Mouse (Mus musculus) liver, embryonic 13.5 days (tissue): ENCODE data around the gene Prrx1. TPM values are rescaled to one million over a fixed set of nuclear protein-coding genes. Genes with fewer than 3 reads are reported as not detected.

Source experiments
- ATAC-seq: fragments of 200-750 bp; cut with Nextera tagmentation; 2 replicates; pipeline ENCODE4 v1.8.0; 2017; ENCODE audit warnings: low read depth, mild to moderate bottlenecking, moderate number of reproducible peaks, moderate library complexity
- DNase-seq: peaks from one replicate; pipeline ENCODE4 v3.0.0; 2022
- H3K27ac ChIP-seq: fragments of 300-500 bp; sonication (generic); 2 replicates; pipeline ENCODE4 v1.5.1; 2015; ENCODE audit warnings: moderate library complexity, mild to moderate bottlenecking, inconsistent platforms
- H3K27me3 ChIP-seq: fragments of 300-500 bp; sonication (generic); 2 replicates; pipeline ENCODE4 v1.6.1; 2015; ENCODE audit warnings: mild to moderate bottlenecking, inconsistent platforms
- H3K36me3 ChIP-seq: fragments of 300-500 bp; sonication (generic); 2 replicates; pipeline ENCODE4 v1.6.1; 2015; ENCODE audit warnings: mild to moderate bottlenecking, inconsistent platforms
- H3K4me1 ChIP-seq: fragments of 300-500 bp; sonication (generic); replicated peaks from 2 replicates; pipeline ENCODE4 v1.6.1; 2015; ENCODE audit warnings: inconsistent platforms
- H3K4me2 ChIP-seq: fragments of 300-500 bp; sonication (generic); 2 replicates; pipeline ENCODE4 v1.6.1; 2015; ENCODE audit warnings: inconsistent platforms, mild to moderate bottlenecking, moderate library complexity
- H3K4me3 ChIP-seq: fragments of 300-500 bp; sonication (generic); replicated peaks from 2 replicates; pipeline ENCODE4 v1.5.1; 2015; ENCODE audit warnings: mild to moderate bottlenecking, inconsistent platforms
- H3K9ac ChIP-seq: fragments of 300-500 bp; sonication (generic); 2 replicates; pipeline ENCODE4 v1.6.1; 2015; ENCODE audit warnings: mild to moderate bottlenecking, inconsistent platforms
- H3K9me3 ChIP-seq: fragments of 300-500 bp; sonication (generic); replicated peaks from 2 replicates; pipeline ENCODE4 v1.6.1; 2016; ENCODE audit warnings: inconsistent platforms
- WGBS: fragments of 180-500 bp; shearing (Covaris S2); methylation state at CpG from one replicate; pipeline ENCODE4 v1.1.7; 2015; ENCODE audit not compliant: insufficient replicate concordance; 5-methylcytosine and 5-hydroxymethylcytosine counted together
- polyA plus RNA-seq: library from polyadenylated mRNA; unstranded; fragments of >200 nt; fragmentation: Nextera tagmentation; extraction: Ambion mirVana; gene quantifications from 2 replicates; pipeline ENCODE4 v1.2.1, GENCODE M21; 2015

Prrx1 gene
- polyA plus RNA-seq: 0.25 and 0.48 TPM in 2 replicates

DNA sequence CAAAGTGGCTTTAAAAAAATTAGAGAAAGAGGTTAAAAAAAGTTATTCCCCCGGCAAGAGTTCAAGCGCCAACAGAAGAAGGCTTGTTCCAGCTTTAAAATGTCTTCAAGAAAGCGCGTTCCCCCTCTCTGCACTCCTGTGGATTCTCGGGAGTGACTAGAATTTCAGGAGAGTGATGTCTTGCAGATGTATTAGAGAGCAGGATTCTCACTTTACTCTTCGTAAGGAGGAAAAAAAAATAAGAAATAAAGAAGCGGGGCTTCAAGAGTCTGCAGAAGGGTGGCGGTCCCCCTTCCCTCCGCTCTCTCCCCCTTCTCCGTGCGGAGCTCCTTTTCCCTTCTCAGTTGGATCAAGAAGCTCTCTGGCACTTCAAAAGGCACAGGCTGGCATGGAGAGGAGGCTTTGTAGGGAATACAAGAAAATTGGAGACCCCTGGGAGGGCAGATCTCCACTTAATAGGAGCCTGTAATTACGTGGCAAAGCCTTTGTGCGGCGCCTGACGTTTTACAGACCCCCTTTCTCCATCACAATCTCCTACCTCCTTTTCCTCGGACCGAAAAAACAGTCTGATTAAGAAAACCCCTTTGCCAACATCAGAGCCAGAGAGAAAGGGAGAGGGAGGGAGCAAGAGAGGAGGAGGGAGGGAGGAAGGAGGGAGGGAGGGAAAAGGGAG, at the start of gene Prrx1:
TSS of gene Prrx1 (minus strand) at position 610 of the 673 bp plus-strand sequence.
- ATAC-seq (no peak), DNase-seq (no peak)
- 2% methylated on average over 17 of the region's 17 CpGs for WGBS
- Histone ChIP-seq H3K9ac (no peak within 1 kb of the TSS), H3K27ac (no peak within 1 kb of the TSS), H3K4me3 (peak within 1 kb of the TSS; percentile 46), H3K4me2 (peak within 1 kb of the TSS; percentile 59), H3K27me3 (peaks cover 84% of the 10 kb centered on the region), H3K9me3 (no peaks in the 10 kb centered on the region), H3K36me3 (no peaks in the 10 kb centered on the region), H3K4me1 (no peaks in the 10 kb centered on the region)

DNA sequence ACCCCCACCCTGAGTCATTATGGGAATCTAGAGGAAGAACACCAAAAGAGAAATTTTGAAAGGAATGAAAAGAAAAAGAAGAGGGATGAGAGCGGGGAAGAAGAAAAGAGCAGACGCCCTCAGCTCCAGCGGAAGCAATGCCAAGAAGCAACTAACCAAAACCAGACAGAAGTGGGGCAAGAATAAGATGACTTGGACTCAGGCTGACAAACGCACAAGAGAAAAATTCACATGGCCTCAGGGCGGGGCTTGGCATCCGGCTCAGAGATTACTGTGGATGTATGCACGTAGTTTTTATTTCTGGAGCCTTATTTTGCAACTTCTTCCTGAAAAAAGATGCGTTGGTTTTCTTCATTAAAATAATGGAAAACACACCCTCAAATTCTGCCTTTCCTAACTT, 48.7 kb upstream of the Prrx1 start:
- WGBS: 59% methylated on average over 8 of the region's 8 CpGs
- Histone ChIP-seq H3K27me3 (no peaks in the 10 kb centered on the region), H3K36me3 (no peaks in the 10 kb centered on the region), H3K4me2 (no peak overlapping the region), H3K4me1 (no peaks in the 10 kb centered on the region), H3K27ac (no peak overlapping the region), H3K4me3 (no peak overlapping the region), H3K9ac (no peak overlapping the region), H3K9me3 (no peaks in the 10 kb centered on the region)
- DNase-seq (no peak), ATAC-seq (no peak)

DNA sequence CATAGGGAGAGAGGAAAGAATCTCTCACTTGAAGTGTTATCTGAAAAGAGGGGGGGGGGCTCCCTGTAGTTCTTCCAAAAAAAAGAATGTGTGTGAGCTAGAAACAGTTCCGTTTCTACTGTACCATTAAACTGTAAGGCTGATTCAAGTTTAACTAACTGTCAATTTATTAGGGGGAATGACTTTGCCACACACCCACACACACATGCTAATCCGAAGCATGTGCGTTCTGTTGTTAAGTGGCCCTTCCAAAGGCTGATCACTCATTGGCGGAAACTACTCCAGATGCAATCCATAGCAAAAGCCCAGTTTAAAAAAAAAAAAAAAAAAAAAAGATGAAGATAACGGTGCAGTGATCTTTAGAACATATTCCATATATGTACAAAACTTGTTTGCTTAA, 47.9 kb upstream of the Prrx1 start:
- Histone ChIP-seq H3K4me3 (no peak overlapping the region), H3K36me3 (no peaks in the 10 kb centered on the region), H3K27me3 (no peaks in the 10 kb centered on the region), H3K4me2 (no peak overlapping the region), H3K9ac (no peak overlapping the region), H3K9me3 (no peaks in the 10 kb centered on the region), H3K4me1 (no peaks in the 10 kb centered on the region), H3K27ac (no peak overlapping the region)
- ATAC-seq (no peak), DNase-seq (no peak)
- 71% methylated on average over 5 of the region's 5 CpGs for WGBS

DNA sequence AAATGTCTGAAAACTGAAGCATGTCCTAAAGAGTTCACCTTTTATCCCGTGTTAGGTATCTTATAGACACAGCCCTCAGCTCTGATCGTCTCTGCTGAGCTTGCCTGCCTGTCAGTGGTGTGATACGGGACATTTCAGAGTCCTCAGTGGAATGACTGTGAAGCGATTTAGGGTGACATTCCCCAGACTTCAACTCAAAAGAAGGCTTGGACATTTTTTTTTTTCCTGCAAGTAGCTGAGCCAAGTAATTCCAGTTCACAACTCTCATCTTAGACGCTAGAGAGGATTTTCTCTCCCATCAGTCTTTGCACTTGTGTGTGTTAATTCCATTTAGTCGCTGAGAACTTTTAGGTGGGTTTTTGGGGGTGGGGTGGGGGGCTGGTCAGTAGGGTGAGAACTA, 47.3 kb upstream of the Prrx1 start:
- DNase-seq: no peak
- Histone ChIP-seq H3K27me3 (no peaks in the 10 kb centered on the region), H3K4me3 (no peak overlapping the region), H3K4me1 (no peaks in the 10 kb centered on the region), H3K36me3 (no peaks in the 10 kb centered on the region), H3K27ac (no peak overlapping the region), H3K4me2 (no peak overlapping the region), H3K9me3 (no peaks in the 10 kb centered on the region), H3K9ac (no peak overlapping the region)
- 52% methylated on average over 6 of the region's 6 CpGs for WGBS
- ATAC-seq: no peak

DNA sequence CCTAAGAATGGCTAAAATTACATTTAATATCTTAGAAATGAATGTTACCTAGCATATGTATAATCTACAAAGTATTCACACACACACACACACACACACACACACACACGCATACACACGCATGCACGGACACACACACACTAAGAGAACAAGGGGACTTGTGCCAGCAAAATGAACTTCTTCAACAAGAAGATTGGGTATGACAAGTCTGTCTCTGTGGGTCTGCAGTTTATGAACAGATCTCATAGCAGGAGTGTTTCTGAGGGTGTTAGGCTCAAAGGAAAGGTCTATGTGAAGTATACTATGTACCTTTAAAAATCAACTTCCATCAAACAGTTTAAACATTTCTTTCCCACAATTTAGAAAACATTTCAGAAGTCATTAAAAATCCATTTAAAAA, 46.0 kb upstream of the Prrx1 start:
- no peaks in the 10 kb centered on the region for H3K4me1 ChIP-seq
- H3K27ac ChIP-seq: no peak overlapping the region
- 65% methylated on average over 3 of the region's 3 CpGs for WGBS
- no peaks in the 10 kb centered on the region for H3K36me3 ChIP-seq
- ATAC-seq (no peak), DNase-seq (no peak)
- no peaks in the 10 kb centered on the region for H3K9me3 ChIP-seq
- H3K4me3 ChIP-seq: no peak overlapping the region
- no peaks in the 10 kb centered on the region for H3K27me3 ChIP-seq
- no peak overlapping the region for H3K9ac ChIP-seq
- H3K4me2 ChIP-seq: no peak overlapping the region

DNA sequence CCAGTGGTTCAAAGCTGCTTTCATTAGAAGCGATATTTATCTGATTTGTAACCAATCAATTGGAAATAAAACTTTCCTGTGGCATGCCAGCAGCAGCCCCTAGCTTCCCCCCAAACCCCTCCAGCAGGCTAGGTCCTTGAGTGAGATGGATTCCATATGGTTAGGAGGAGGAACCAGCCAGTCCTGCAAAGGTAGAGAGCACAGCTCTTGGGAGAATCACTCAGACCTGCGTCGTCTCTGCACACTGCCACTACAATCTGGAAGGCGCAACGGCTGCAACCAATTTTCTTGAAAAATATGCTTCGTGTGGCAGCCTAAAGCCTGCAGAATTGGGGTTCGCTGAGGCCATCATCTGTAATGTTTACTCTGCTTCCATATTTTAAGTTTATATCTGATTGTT, 44.7 kb upstream of the Prrx1 start:
- no peak for DNase-seq
- 56% methylated on average over 7 of the region's 7 CpGs for WGBS
- Histone ChIP-seq H3K4me1 (no peaks in the 10 kb centered on the region), H3K4me3 (no peak overlapping the region), H3K27ac (no peak overlapping the region), H3K36me3 (no peaks in the 10 kb centered on the region), H3K9me3 (no peaks in the 10 kb centered on the region), H3K9ac (no peak overlapping the region), H3K4me2 (no peak overlapping the region), H3K27me3 (no peaks in the 10 kb centered on the region)
- ATAC-seq: no peak

DNA sequence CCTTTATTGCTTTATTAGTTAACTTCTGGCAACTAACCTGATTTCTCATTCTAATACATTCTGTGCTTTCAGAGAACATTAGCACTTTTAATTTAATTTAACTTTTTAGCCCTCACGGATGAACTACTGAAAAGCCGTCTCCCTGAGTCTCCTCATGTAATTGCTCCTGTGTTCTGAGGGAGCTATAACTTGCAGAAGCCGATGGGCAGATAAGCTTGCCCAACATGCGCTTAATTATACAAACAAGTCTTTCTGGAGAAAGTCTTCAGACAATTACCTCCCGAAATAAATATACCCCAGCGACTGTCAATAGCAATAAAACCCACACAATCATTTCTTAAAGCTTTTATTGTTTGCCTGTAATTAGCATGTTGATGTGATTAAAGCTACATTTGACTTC, 44.2 kb upstream of the Prrx1 start:
- no peaks in the 10 kb centered on the region for H3K36me3 ChIP-seq
- H3K9ac ChIP-seq: no peak overlapping the region
- no peak overlapping the region for H3K4me3 ChIP-seq
- DNase-seq (no peak), ATAC-seq (no peak)
- H3K27me3 ChIP-seq: no peaks in the 10 kb centered on the region
- no peak overlapping the region for H3K4me2 ChIP-seq
- WGBS: 63% methylated on average over 6 of the region's 6 CpGs
- no peak overlapping the region for H3K27ac ChIP-seq
- no peaks in the 10 kb centered on the region for H3K9me3 ChIP-seq
- no peaks in the 10 kb centered on the region for H3K4me1 ChIP-seq

DNA sequence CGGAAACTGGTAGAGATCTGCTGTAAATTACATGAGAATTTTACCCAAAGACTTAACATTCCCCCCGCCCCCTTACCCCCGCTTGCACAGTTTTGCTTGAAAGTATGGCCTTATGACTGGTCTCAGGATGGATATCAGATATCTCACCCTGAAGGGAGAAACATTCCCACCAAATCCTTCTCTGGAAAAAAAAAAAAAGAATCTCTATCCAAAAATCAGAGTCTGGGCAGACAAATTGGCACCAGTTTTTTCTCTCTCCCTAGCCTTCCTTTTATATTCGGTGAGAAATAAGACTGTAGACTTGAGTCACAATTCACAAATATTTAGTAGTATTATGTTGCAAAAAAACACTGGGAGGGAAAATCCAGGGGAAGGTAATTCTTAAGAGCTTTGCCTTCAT, 42.7 kb upstream of the Prrx1 start:
- Histone ChIP-seq H3K27ac (no peak overlapping the region), H3K4me1 (no peaks in the 10 kb centered on the region), H3K36me3 (no peaks in the 10 kb centered on the region), H3K27me3 (no peaks in the 10 kb centered on the region), H3K9ac (no peak overlapping the region), H3K4me2 (no peak overlapping the region), H3K4me3 (no peak overlapping the region), H3K9me3 (no peaks in the 10 kb centered on the region)
- 57% methylated on average over 4 of the region's 4 CpGs for WGBS
- DNase-seq (no peak), ATAC-seq (no peak)

DNA sequence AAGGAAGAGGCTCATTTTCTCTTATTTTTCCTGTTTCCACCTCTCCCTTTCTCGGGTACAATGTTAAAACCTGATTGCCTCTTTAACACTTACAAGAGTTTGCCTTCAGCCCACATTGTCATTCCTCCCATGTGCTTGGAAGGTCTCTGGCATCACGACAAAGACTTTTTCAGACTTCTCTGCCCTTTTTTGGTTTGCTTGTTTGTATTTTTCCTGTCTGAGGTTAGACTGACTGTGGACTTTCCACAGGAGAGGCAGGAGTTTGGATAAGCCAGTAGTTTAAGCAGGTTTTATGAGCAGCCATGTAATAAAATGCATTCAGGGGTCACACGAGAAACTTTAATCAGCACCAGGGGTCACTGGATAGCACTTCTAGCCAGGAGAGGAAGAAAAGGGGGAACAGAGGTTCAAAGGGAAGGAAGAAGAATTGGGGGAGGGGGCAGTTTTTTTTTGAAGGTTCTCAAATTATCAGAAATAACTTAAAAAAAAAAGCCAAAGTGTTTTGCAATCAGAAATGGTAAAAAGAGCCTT, 42.2 kb upstream of the Prrx1 start:
- Histone ChIP-seq H3K9me3 (no peaks in the 10 kb centered on the region), H3K27me3 (no peaks in the 10 kb centered on the region), H3K9ac (no peak overlapping the region), H3K36me3 (no peaks in the 10 kb centered on the region), H3K4me1 (no peaks in the 10 kb centered on the region), H3K4me3 (no peak overlapping the region), H3K4me2 (no peak overlapping the region), H3K27ac (no peak overlapping the region)
- DNase-seq (no peak), ATAC-seq (no peak)
- 19% methylated on average over 3 of the region's 3 CpGs for WGBS

DNA sequence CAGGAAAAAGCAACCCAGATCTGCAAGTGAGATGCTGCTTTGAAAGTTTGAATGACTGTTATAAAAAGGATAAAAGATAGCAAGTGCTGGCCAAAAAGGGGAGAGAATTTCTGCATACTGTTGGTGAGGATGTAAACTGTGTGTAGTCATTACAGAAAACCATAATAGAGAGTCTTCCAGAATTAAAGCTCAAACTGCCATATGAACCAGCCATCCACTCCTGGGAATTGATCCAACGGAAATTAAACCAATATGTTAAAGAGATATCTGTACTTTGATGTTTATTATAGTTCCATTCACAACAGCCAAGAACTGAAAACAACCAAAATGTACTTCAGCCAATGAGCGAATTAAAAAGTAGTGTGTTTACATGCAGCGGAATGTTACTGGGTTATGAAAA, 37.5 kb upstream of the Prrx1 start:
- ATAC-seq (no peak), DNase-seq (no peak)
- 74% methylated on average over 3 of the region's 3 CpGs for WGBS
- Histone ChIP-seq H3K4me1 (no peaks in the 10 kb centered on the region), H3K9ac (no peak overlapping the region), H3K27me3 (no peaks in the 10 kb centered on the region), H3K36me3 (no peaks in the 10 kb centered on the region), H3K4me3 (no peak overlapping the region), H3K4me2 (no peak overlapping the region), H3K27ac (no peak overlapping the region), H3K9me3 (no peaks in the 10 kb centered on the region)

DNA sequence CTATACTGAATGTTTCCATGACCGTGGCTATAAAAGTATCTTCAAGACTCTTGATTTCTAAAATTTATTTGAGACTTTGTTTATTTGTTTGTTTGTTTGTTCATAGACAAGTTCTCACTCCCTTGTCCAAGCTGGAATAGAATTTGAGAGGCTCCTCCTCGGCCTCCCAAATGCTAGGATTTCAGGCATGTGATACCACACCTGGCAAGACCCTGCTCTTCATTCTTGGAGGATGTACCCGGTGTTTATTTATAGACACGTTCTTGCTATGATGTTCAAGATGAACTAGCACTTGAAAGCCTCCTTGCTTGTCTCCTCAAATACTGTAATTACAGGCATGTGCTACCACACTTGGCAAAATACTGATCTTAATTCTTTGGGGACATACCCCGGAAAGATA, 32.0 kb upstream of the Prrx1 start:
- 63% methylated on average over 5 of the region's 5 CpGs for WGBS
- no peak for ATAC-seq

DNA sequence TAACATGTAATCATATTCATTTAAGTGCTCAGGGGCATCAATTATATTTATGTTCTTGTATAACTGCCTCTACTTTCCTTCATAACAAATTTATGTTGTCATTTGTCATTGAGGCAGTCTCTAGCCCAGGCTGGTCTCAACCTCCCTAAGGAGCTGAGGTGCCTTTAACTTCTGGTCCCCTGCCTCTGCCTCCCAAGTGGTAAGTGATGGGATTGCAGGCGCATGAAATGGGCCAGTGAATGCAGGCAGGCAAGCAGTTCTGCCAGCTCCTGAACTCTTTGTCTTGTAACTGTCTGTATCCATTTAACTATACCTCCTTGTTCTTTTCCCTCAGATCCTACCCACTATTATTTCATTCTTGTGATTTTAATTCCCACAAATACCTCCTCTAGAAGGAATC, 31.4 kb upstream of the Prrx1 start:
- Histone ChIP-seq H3K9me3 (no peaks in the 10 kb centered on the region), H3K27me3 (no peaks in the 10 kb centered on the region), H3K9ac (no peak overlapping the region), H3K4me3 (no peak overlapping the region), H3K4me2 (no peak overlapping the region), H3K4me1 (no peaks in the 10 kb centered on the region), H3K36me3 (no peaks in the 10 kb centered on the region), H3K27ac (no peak overlapping the region)
- WGBS: 29% methylated on average over 1 of the region's 1 CpGs
- DNase-seq (no peak), ATAC-seq (no peak)

More for the DNA sequence above, 32.0 kb upstream of the Prrx1 start:
- no peak overlapping the region for H3K27ac ChIP-seq
- H3K9me3 ChIP-seq: no peaks in the 10 kb centered on the region
- H3K4me1 ChIP-seq: no peaks in the 10 kb centered on the region
- DNase-seq: no peak
- no peak overlapping the region for H3K9ac ChIP-seq
- no peak overlapping the region for H3K4me3 ChIP-seq
- no peak overlapping the region for H3K4me2 ChIP-seq
- no peaks in the 10 kb centered on the region for H3K36me3 ChIP-seq
- H3K27me3 ChIP-seq: no peaks in the 10 kb centered on the region
